Mouse (Mus musculus): ENCODE measurements around the gene Map4k2. TPM values are rescaled to one million over a fixed set of nuclear protein-coding genes. Genes with fewer than 3 reads are reported as not detected.

Gene Map4k2
- total and polyA plus RNA-seq, 3 experiments = 36.1 to 161 (median 38.5) TPM

GRCm38 (mm10) chr19:6346023-6346422 lies 5.1 kb downstream of the Map4k2 start:
- no peak for DNase-seq

- no peak for DNase-seq
Observed at GRCm38 (mm10) chr19:6346661-6347060, 5.7 kb downstream of the Map4k2 start.

GRCm38 (mm10) chr19:6347615-6348014 lies 6.7 kb downstream of the Map4k2 start:
- DNase-seq = no peak

GRCm38 (mm10) chr19:6348717-6349116 lies 7.8 kb downstream of the Map4k2 start:
- no peak for DNase-seq

GRCm38 (mm10) chr19:6349215-6349983 lies 8.5 kb downstream of the Map4k2 start:
- DNase-seq = peak; percentile 71

- no peak for DNase-seq
Observed at GRCm38 (mm10) chr19:6351431-6352106, 10.6 kb downstream of the Map4k2 start.

GRCm38 (mm10) chr19:6352107-6352505 lies 11.2 kb downstream of the Map4k2 start:
- DNase-seq = no peak

GRCm38 (mm10) chr19:6354030-6354429 lies 13.1 kb downstream of the Map4k2 start:
- no peak for DNase-seq

GRCm38 (mm10) chr19:6361291-6361690 lies 20.4 kb downstream of the Map4k2 start:
- DNase-seq = no peak

- no peak for DNase-seq
Observed at GRCm38 (mm10) chr19:6363091-6363410, 22.1 kb downstream of the Map4k2 start.

- DNase-seq = peak; percentile 100
Observed at GRCm38 (mm10) chr19:6363411-6364240, 22.7 kb downstream of the Map4k2 start, which contains the start of gene Sf1. Sf1 (plus strand) TSS chr19:6363690.

- peak; percentile 95 for DNase-seq
Observed at GRCm38 (mm10) chr19:6364317-6364725, 23.4 kb downstream of the Map4k2 start.

- no peak for DNase-seq
Observed at GRCm38 (mm10) chr19:6364842-6365241, 23.9 kb downstream of the Map4k2 start.

GRCm38 (mm10) chr19:6370175-6370574 lies 29.2 kb downstream of the Map4k2 start:
- no peak for DNase-seq

GRCm38 (mm10) chr19:6372433-6372832 lies 31.5 kb downstream of the Map4k2 start:
- DNase-seq = no peak

- peak; percentile 81 for DNase-seq
Observed at GRCm38 (mm10) chr19:6373539-6374400, 32.8 kb downstream of the Map4k2 start.

- no peak for DNase-seq
Observed at GRCm38 (mm10) chr19:6374571-6374970, 33.6 kb downstream of the Map4k2 start.

- peak; percentile 30 for DNase-seq
Observed at GRCm38 (mm10) chr19:6375423-6376254, 34.7 kb downstream of the Map4k2 start.

- peak; percentile 56 for DNase-seq
Observed at GRCm38 (mm10) chr19:6376255-6376564, 35.3 kb downstream of the Map4k2 start.

GRCm38 (mm10) chr19:6376643-6377042 lies 35.7 kb downstream of the Map4k2 start:
- DNase-seq = no peak

All from adrenal gland, adult 2 months (tissue).